Mouse (Mus musculus) kidney, embryonic 14.5 days (tissue): Measurements from ENCODE around the gene Jph4. TPM values are rescaled to one million over a fixed set of nuclear protein-coding genes. Genes with fewer than 3 reads are reported as not detected.

Experiments used
- polyA plus RNA-seq: library from polyadenylated mRNA; unstranded; fragments of >200 nt; fragmentation: Nextera tagmentation; extraction: Ambion mirVana; gene quantifications from 2 replicates; pipeline ENCODE4 v1.2.1, GENCODE M21; 2014

Jph4 gene
- polyA plus RNA-seq, 1 experiment from 2014 or later: 0.55 TPM

Other genes starting within 250 kb of the Jph4 start
- 10.3 and 19.1 TPM in 2 replicates for gene Homez, start 246.0 kb downstream of the Jph4 start, polyA plus RNA-seq
- gene Ppp1r3e, start 239.4 kb downstream of the Jph4 start, polyA plus RNA-seq: 2.9 and 4.5 TPM in 2 replicates
- gene Bcl2l2, start 233.6 kb downstream of the Jph4 start, polyA plus RNA-seq: 5.3 and 6.1 TPM in 2 replicates
- gene Gm20521, start 233.5 kb downstream of the Jph4 start, polyA plus RNA-seq: 0.44 TPM in 1 of 2 replicates, not detected in the other
- 178 and 227 TPM in 2 replicates for gene Pabpn1, start 224.4 kb downstream of the Jph4 start, polyA plus RNA-seq
- 41.0 and 58.9 TPM in 2 replicates for gene Slc22a17, start 203.8 kb downstream of the Jph4 start, polyA plus RNA-seq
- gene Efs, start 190.8 kb downstream of the Jph4 start, polyA plus RNA-seq: 26.2 and 33.8 TPM in 2 replicates
- gene Il25, start 184.2 kb downstream of the Jph4 start, polyA plus RNA-seq: 0.24 TPM in 1 of 2 replicates, not detected in the other
- gene Cmtm5, start 180.7 kb downstream of the Jph4 start, polyA plus RNA-seq: 0.89 and 3.3 TPM in 2 replicates
- gene Myh6, start 150.0 kb downstream of the Jph4 start, polyA plus RNA-seq: 0.30 and 0.54 TPM in 2 replicates
- gene Gm17428, start 140.0 kb downstream of the Jph4 start, polyA plus RNA-seq: not detected in 2 replicates
- gene Myh7, start 122.3 kb downstream of the Jph4 start, polyA plus RNA-seq: 0.11 and 2.0 TPM in 2 replicates
- gene Ngdn, start 101.5 kb downstream of the Jph4 start, polyA plus RNA-seq: 80.8 and 109 TPM in 2 replicates
- gene Zfhx2, start 24.6 kb downstream of the Jph4 start, polyA plus RNA-seq: 5.8 and 6.4 TPM in 2 replicates
- 14.5 and 21.8 TPM in 2 replicates for gene Thtpa, start 22.2 kb downstream of the Jph4 start, polyA plus RNA-seq
- gene Ap1g2, start 10.3 kb downstream of the Jph4 start, polyA plus RNA-seq: 11.4 and 17.8 TPM in 2 replicates
- 0.22 TPM in 1 of 2 replicates, not detected in the other for gene Dhrs2, start 105.1 kb upstream of the Jph4 start, polyA plus RNA-seq